Mouse (Mus musculus) limb, embryonic 13.5 days (tissue): ENCODE measurements around the gene Gm20388. TPM values are rescaled to one million over a fixed set of nuclear protein-coding genes. Genes with fewer than 3 reads are reported as not detected.
A peak's percentile ranks its signal among the peaks of the same experiment; 100 is the strongest.

Experiments
- ATAC-seq: fragments of 200-750 bp; cut with Nextera tagmentation; 2 replicates; pipeline ENCODE4 v1.8.0; 2017; ENCODE audit warnings: low read depth, moderate number of reproducible peaks, moderate TSS enrichment; ENCODE audit not compliant: low FRiP score
- H3K27ac ChIP-seq: fragments of 300-500 bp; sonication (generic); 2 replicates; pipeline ENCODE4 v1.5.1; 2015; ENCODE audit warnings: inconsistent platforms, mild to moderate bottlenecking, moderate library complexity
- H3K27me3 ChIP-seq: fragments of 300-500 bp; sonication (generic); 2 replicates; pipeline ENCODE4 v1.6.1; 2015; ENCODE audit warnings: mild to moderate bottlenecking, inconsistent platforms
- H3K36me3 ChIP-seq: fragments of 300-500 bp; sonication (generic); 2 replicates; pipeline ENCODE4 v1.6.1; 2015; ENCODE audit warnings: inconsistent platforms, mild to moderate bottlenecking, moderate library complexity
- H3K4me1 ChIP-seq: fragments of 300-500 bp; sonication (generic); 2 replicates; pipeline ENCODE4 v1.6.1; 2015; ENCODE audit warnings: inconsistent platforms
- H3K4me2 ChIP-seq: fragments of 300-500 bp; sonication (generic); replicated peaks from 2 replicates; pipeline ENCODE4 v1.6.1; 2015; ENCODE audit warnings: inconsistent platforms, mild to moderate bottlenecking, moderate library complexity
- H3K4me3 ChIP-seq: fragments of 300-500 bp; sonication (generic); 2 replicates; pipeline ENCODE4 v1.5.1; 2015; ENCODE audit warnings: moderate library complexity, mild to moderate bottlenecking, inconsistent platforms
- H3K9ac ChIP-seq: fragments of 300-500 bp; sonication (generic); 2 replicates; pipeline ENCODE4 v1.6.1; 2015; ENCODE audit warnings: mild to moderate bottlenecking, inconsistent platforms
- H3K9me3 ChIP-seq: fragments of 300-500 bp; sonication (generic); 2 replicates; pipeline ENCODE4 v1.6.1; 2016; ENCODE audit warnings: inconsistent platforms
- WGBS: fragments of 180-500 bp; shearing (Covaris S2); methylation state at CpG from one replicate; pipeline ENCODE4 v1.1.7; 2015; 5-methylcytosine and 5-hydroxymethylcytosine counted together
- polyA plus RNA-seq: library from polyadenylated mRNA; unstranded; fragments of >200 nt; fragmentation: Nextera tagmentation; extraction: Ambion mirVana; gene quantifications from 2 replicates; pipeline ENCODE4 v1.2.1, GENCODE M21; 2015

Gene Gm20388
- polyA plus RNA-seq, 1 experiment from 2014 or later = 7.1 TPM

- 86% methylated on average over 10 of the region's 10 CpGs for WGBS
- ATAC-seq = no peak
Measured at GRCm38 (mm10) chr8:123692165-123692962, 3781.7 kb downstream of the Gm20388 start.

GRCm38 (mm10) chr8:123696167-123696566 is 3785.5 kb downstream of the Gm20388 start:
- Histone ChIP-seq H3K4me3 (no peak overlapping the region), H3K36me3 (no peaks in the 10 kb centered on the region), H3K9ac (no peak overlapping the region), H3K9me3 (no peaks in the 10 kb centered on the region), H3K27me3 (no peaks in the 10 kb centered on the region), H3K4me1 (peaks cover 23% of the 10 kb centered on the region), H3K27ac (no peak overlapping the region), H3K4me2 (no peak overlapping the region)
- no peak for ATAC-seq
- WGBS = 54% methylated on average over 9 of the region's 9 CpGs

More at GRCm38 (mm10) chr8:123692165-123692962, 3781.7 kb downstream of the Gm20388 start:
- peaks cover 9% of the 10 kb centered on the region for H3K4me1 ChIP-seq
- H3K4me2 ChIP-seq = no peak overlapping the region
- H3K27me3 ChIP-seq = no peaks in the 10 kb centered on the region
- no peak overlapping the region for H3K4me3 ChIP-seq
- no peaks in the 10 kb centered on the region for H3K36me3 ChIP-seq
- H3K9me3 ChIP-seq = no peaks in the 10 kb centered on the region
- H3K27ac ChIP-seq = no peak overlapping the region
- H3K9ac ChIP-seq = no peak overlapping the region

GRCm38 (mm10) chr8:123697329-123697728 is 3786.7 kb downstream of the Gm20388 start:
- Histone ChIP-seq H3K9me3 (no peaks in the 10 kb centered on the region), H3K4me1 (peaks cover 33% of the 10 kb centered on the region), H3K27me3 (no peaks in the 10 kb centered on the region), H3K4me3 (no peak overlapping the region), H3K9ac (no peak overlapping the region), H3K4me2 (no peak overlapping the region), H3K27ac (no peak overlapping the region), H3K36me3 (no peaks in the 10 kb centered on the region)
- no peak for ATAC-seq
- WGBS = 52% methylated on average over 5 of the region's 5 CpGs

- no peak overlapping the region for H3K27ac ChIP-seq
- no peaks in the 10 kb centered on the region for H3K9me3 ChIP-seq
- 30% methylated on average over 12 of the region's 12 CpGs for whole genome bisulfite sequencing
- peaks cover 35% of the 10 kb centered on the region for H3K4me1 ChIP-seq
- no peaks in the 10 kb centered on the region for H3K36me3 ChIP-seq
- no peak overlapping the region for H3K4me2 ChIP-seq
- H3K27me3 ChIP-seq = no peaks in the 10 kb centered on the region
- no peak overlapping the region for H3K4me3 ChIP-seq
- no peak overlapping the region for H3K9ac ChIP-seq
- peak; percentile 52; the same call in 1 of the 2 replicates for ATAC-seq
Measured at GRCm38 (mm10) chr8:123700399-123701070, 3789.9 kb downstream of the Gm20388 start.

GRCm38 (mm10) chr8:123701952-123702587 is 3791.4 kb downstream of the Gm20388 start:
- peaks cover 34% of the 10 kb centered on the region for H3K4me1 ChIP-seq
- 59% methylated on average over 15 of the region's 15 CpGs for WGBS
- no peaks in the 10 kb centered on the region for H3K27me3 ChIP-seq
- H3K4me3 ChIP-seq = no peak overlapping the region
- ATAC-seq = no peak
- H3K9me3 ChIP-seq = no peaks in the 10 kb centered on the region
- no peak overlapping the region for H3K27ac ChIP-seq
- H3K4me2 ChIP-seq = no peak overlapping the region
- no peaks in the 10 kb centered on the region for H3K36me3 ChIP-seq
- H3K9ac ChIP-seq = no peak overlapping the region

- Histone ChIP-seq H3K4me2 (no peak overlapping the region), H3K4me1 (peaks cover 25% of the 10 kb centered on the region), H3K27ac (no peak overlapping the region), H3K9me3 (no peaks in the 10 kb centered on the region), H3K36me3 (no peaks in the 10 kb centered on the region), H3K9ac (no peak overlapping the region; the same call in 1 of the 2 replicates), H3K27me3 (no peaks in the 10 kb centered on the region), H3K4me3 (no peak overlapping the region)
- 71% methylated on average over 5 of the region's 5 CpGs for WGBS
- ATAC-seq = no peak
Measured at GRCm38 (mm10) chr8:123705376-123705775, 3794.7 kb downstream of the Gm20388 start.

GRCm38 (mm10) chr8:123707137-123707536 is 3796.5 kb downstream of the Gm20388 start:
- WGBS = 90% methylated on average over 16 of the region's 16 CpGs
- no peak overlapping the region for H3K4me3 ChIP-seq
- H3K9me3 ChIP-seq = no peaks in the 10 kb centered on the region
- H3K36me3 ChIP-seq = no peaks in the 10 kb centered on the region
- H3K4me2 ChIP-seq = no peak overlapping the region
- H3K9ac ChIP-seq = no peak overlapping the region
- H3K27me3 ChIP-seq = no peaks in the 10 kb centered on the region
- no peak overlapping the region for H3K27ac ChIP-seq
- no peak for ATAC-seq
- peaks cover 15% of the 10 kb centered on the region; the same call in 1 of the 2 replicates for H3K4me1 ChIP-seq

- no peak for ATAC-seq
- no peaks in the 10 kb centered on the region for H3K9me3 ChIP-seq
- H3K27ac ChIP-seq = no peak overlapping the region
- no peaks in the 10 kb centered on the region for H3K27me3 ChIP-seq
- H3K4me3 ChIP-seq = no peak overlapping the region
- WGBS = 70% methylated on average over 8 of the region's 8 CpGs
- no peak overlapping the region for H3K9ac ChIP-seq
- H3K36me3 ChIP-seq = no peaks in the 10 kb centered on the region
- peaks cover 11% of the 10 kb centered on the region; the same call in 1 of the 2 replicates for H3K4me1 ChIP-seq
- no peak overlapping the region for H3K4me2 ChIP-seq
Measured at GRCm38 (mm10) chr8:123708729-123709128, 3798.1 kb downstream of the Gm20388 start.

GRCm38 (mm10) chr8:123710335-123710734 is 3799.7 kb downstream of the Gm20388 start:
- no peaks in the 10 kb centered on the region for H3K27me3 ChIP-seq
- H3K9me3 ChIP-seq = no peaks in the 10 kb centered on the region
- H3K4me3 ChIP-seq = no peak overlapping the region
- no peaks in the 10 kb centered on the region for H3K36me3 ChIP-seq
- H3K4me2 ChIP-seq = no peak overlapping the region
- WGBS = 90% methylated on average over 5 of the region's 5 CpGs
- H3K4me1 ChIP-seq = peaks cover 13% of the 10 kb centered on the region
- no peak for ATAC-seq
- H3K9ac ChIP-seq = no peak overlapping the region
- H3K27ac ChIP-seq = no peak overlapping the region

GRCm38 (mm10) chr8:123714451-123714850 is 3803.8 kb downstream of the Gm20388 start:
- Histone ChIP-seq H3K9me3 (no peaks in the 10 kb centered on the region), H3K4me3 (no peak overlapping the region), H3K27ac (no peak overlapping the region), H3K36me3 (no peaks in the 10 kb centered on the region), H3K9ac (no peak overlapping the region), H3K27me3 (no peaks in the 10 kb centered on the region), H3K4me2 (no peak overlapping the region), H3K4me1 (peaks cover 31% of the 10 kb centered on the region)
- WGBS = 94% methylated on average over 5 of the region's 5 CpGs
- no peak for ATAC-seq

- WGBS = 20% methylated on average over 13 of the region's 13 CpGs
- Histone ChIP-seq H3K4me1 (peaks cover 31% of the 10 kb centered on the region), H3K9me3 (no peaks in the 10 kb centered on the region), H3K27ac (peak overlapping the region; percentile 11; the same call in 1 of the 2 replicates), H3K36me3 (no peaks in the 10 kb centered on the region), H3K4me3 (no peak overlapping the region), H3K9ac (0 out of 2 replicates have a peak overlapping the region, but pooled peaks have one; percentile 3), H3K4me2 (no peak overlapping the region), H3K27me3 (no peaks in the 10 kb centered on the region)
- ATAC-seq = peak; percentile 75; the same call in 1 of the 2 replicates
Measured at GRCm38 (mm10) chr8:123715916-123716592, 3805.4 kb downstream of the Gm20388 start.
